Mouse (Mus musculus): ENCODE data around the gene Bean1. TPM values are rescaled to one million over a fixed set of nuclear protein-coding genes. Genes with fewer than 3 reads are reported as not detected.
A peak's percentile ranks its signal among the peaks of the same experiment; 100 is the strongest.

Gene Bean1
- polyA plus RNA-seq (2016; fragmentation: Nextera tagmentation; extraction: Ambion mirVana): 0.20 TPM in 2 replicates

DNA sequence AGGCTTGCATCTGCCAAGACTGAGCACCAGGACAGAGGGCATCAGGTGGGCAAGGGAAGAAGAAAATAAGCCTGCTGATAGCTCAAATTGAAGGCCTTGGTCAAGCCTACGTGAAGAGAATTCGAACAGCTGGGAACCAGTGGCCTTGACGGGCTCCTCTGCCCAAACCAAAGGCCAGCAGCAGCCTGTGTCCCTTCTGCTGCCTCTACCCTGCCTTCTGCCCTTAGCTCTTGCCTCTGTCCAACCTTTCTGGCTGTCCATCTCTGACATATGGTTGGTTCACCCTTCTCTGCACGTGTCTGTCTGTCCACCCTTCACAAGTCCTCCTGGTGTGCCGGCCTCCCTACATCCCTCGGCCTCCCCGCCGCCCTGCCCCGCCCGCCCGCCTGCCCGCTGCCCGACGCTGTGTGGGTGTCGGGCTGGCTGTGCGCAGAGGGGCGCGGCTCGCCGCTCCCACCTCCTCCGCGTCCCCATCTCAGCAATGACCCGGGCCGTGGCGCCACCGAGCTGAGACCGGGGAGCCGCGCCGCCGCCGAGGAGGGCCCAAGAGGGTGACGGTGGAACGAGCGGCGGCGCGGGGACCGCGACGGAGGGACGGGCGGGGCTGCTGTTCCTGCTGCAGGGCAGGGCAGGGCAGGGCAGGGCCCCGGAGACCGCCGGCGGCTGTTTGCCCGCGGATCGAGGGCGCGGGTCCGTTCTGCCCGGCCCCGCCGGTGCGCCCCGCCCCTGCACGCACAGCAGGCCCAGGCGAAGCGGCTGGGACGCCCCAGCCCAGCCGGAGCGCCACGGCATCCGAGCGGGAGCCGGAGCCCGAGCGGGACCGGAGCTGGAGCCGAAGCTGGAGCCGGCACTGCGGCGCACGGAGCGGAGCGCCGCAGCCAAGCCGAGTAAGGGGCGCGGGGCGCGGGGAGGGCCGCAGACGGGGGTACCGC is at the start of gene Bean1:
TSS of gene Bean1 (plus strand) at position 325 of the 932 bp plus-strand sequence.
- H3K27me3 ChIP-seq (replicated peaks; ENCODE audit: low read depth, poor library complexity, severe bottlenecking): peaks cover 71% of the 10 kb centered on the region
- peak within 1 kb of the TSS; percentile 70 for H3K27ac ChIP-seq (replicated peaks)
- DNase-seq (ENCODE audit: low spot score): peak; percentile 70
- H3K36me3 ChIP-seq (replicated peaks): no peaks in the 10 kb centered on the region
- H3K4me3 ChIP-seq: peak within 1 kb of the TSS; percentile 80
- peaks cover 18% of the 10 kb centered on the region for H3K4me1 ChIP-seq
- WGBS: 1% methylated on average over 87 of the region's 87 CpGs
- no peaks in the 10 kb centered on the region for H3K9me3 ChIP-seq

DNA sequence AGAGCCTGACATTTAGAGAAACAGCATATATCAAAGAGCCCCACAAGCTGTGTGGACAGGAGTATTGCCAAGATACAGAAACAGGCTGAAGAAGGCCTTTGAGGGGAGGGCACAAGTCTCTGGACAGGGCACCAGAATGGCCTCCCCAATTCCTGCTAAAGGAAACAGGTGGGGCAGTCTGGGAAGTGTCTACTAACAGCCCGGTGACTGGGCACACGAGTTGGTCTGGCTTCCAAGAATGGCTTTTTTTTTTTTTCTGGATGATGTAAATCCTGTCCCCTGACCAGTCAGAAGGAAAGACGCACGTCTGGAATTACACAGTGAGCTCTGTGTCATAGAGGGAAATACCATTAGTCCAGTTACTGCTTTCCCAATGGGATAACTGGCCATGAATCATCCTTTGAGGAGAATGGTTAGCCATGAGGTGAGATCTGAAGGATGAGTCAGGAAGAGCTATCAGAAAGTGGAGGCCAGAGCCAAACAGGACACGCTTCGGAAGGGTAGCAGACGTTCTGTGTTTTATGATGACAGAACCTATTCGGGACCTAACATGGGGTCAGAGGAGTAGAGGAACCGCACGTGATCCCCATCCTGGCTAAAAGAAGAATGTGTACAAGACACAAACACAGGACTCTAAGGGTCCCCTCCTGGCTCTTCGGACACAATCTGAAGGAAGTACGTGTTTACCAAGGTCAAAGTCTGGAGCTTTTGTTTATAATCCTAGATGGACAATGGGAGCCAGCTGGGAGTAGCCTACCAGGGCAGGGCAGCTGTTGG is 48.4 kb upstream of the Bean1 start:
- Histone ChIP-seq H3K27ac (replicated peaks) (no peak overlapping the region), H3K27me3 (replicated peaks; ENCODE audit: low read depth, poor library complexity, severe bottlenecking) (no peaks in the 10 kb centered on the region), H3K36me3 (replicated peaks) (no peaks in the 10 kb centered on the region), H3K4me1 (no peaks in the 10 kb centered on the region), H3K9me3 (no peaks in the 10 kb centered on the region), H3K4me3 (no peak overlapping the region)
- WGBS: 84% methylated on average over 12 of the region's 12 CpGs
- no peak for DNase-seq (ENCODE audit: low spot score)

DNA sequence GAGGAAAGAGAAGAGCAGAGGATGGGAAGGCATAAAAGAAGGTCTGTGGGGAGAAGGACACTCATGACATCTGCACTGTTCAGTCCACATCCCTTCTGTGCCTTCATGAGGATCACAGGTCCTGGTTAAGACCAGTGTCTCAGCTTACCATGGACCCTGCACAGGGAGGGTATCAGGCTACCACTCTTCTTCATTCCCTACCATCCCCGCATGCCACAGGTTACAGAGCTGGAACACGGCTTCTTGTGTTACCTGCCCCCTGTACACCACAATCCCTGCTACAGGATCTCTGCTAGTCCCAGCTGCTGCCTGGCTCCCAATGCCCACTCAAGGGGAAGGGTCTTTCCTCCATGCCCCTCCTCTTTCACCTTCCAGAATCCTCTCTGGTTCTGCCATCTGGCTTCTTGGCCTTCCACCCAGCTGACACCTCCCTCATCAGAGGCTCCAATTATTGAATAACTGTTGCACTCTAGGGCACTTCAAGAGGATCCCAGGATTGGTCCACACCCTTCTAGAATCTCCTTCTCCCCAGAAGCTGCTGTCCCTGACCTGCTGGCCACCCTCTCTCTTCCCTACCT is 47.1 kb upstream of the Bean1 start:
- no peaks in the 10 kb centered on the region for H3K9me3 ChIP-seq
- H3K27me3 ChIP-seq (replicated peaks; ENCODE audit: low read depth, poor library complexity, severe bottlenecking): no peaks in the 10 kb centered on the region
- DNase-seq (ENCODE audit: low spot score): no peak
- H3K4me1 ChIP-seq: no peaks in the 10 kb centered on the region
- H3K27ac ChIP-seq (replicated peaks): no peak overlapping the region
- H3K36me3 ChIP-seq (replicated peaks): no peaks in the 10 kb centered on the region
- H3K4me3 ChIP-seq: no peak overlapping the region
- WGBS: 83% methylated on average over 2 of the region's 2 CpGs

DNA sequence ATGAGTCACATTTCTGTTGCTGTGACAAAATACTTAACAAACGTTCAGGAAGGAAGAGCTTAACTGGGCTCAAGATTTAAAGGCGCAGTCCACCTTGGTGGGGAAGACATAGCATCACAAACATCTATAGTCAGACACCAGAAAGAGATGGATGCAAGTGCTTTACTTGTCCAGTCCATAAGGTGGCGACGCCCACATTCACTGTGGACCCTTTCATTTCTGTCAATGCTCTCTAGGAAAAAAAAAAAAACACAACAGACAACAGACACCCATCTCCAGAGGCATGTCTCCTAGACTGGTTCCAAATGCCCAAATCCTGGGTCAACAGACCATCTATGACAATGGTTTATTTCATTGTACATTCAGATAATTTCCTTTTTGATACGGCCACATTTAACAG is 45.7 kb upstream of the Bean1 start:
- WGBS: 80% methylated on average over 5 of the region's 5 CpGs
- Histone ChIP-seq H3K4me1 (no peaks in the 10 kb centered on the region), H3K9me3 (no peaks in the 10 kb centered on the region), H3K27ac (replicated peaks) (no peak overlapping the region), H3K4me3 (no peak overlapping the region), H3K27me3 (replicated peaks; ENCODE audit: low read depth, poor library complexity, severe bottlenecking) (no peaks in the 10 kb centered on the region), H3K36me3 (replicated peaks) (no peaks in the 10 kb centered on the region)
- DNase-seq (ENCODE audit: low spot score): no peak

DNA sequence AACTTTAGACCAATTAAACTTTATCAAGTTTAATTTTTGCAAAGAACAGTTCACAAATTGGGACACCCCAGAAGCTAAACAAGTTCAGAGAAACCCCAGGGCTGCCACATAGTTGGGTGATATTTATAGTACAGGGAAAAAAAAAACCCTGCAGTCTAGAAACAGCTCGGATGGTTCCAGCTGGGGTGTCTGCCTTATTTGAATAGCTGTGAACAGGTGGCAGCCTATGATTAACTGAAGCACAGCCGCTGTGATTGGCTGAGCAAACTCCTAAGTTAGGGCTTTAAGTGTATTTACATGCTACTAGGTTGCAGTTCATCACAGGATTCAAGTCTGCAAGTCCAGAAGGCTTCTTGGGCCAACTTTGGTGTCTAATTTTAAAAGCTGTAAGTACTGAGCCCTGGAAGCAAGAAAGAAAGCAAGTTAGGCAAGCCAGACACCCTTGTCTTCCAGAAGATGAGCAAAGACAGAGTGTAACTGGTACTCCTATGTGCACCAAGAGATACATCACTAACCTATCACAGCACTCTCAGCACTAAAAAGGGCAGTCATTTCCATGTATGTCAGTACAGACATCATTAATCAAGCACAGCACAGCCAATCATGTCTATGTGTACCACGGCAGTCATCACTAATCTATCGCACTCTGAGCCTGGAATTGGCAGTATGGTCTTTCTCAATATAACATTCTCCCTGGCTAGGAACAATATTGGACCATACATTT is 42.9 kb upstream of the Bean1 start:
- Histone ChIP-seq H3K4me3 (no peak overlapping the region), H3K27ac (replicated peaks) (no peak overlapping the region), H3K9me3 (no peaks in the 10 kb centered on the region), H3K4me1 (no peaks in the 10 kb centered on the region), H3K27me3 (replicated peaks; ENCODE audit: low read depth, poor library complexity, severe bottlenecking) (no peaks in the 10 kb centered on the region), H3K36me3 (replicated peaks) (no peaks in the 10 kb centered on the region)
- no peak for DNase-seq (ENCODE audit: low spot score)
- WGBS: 81% methylated on average over 4 of the region's 4 CpGs

DNA sequence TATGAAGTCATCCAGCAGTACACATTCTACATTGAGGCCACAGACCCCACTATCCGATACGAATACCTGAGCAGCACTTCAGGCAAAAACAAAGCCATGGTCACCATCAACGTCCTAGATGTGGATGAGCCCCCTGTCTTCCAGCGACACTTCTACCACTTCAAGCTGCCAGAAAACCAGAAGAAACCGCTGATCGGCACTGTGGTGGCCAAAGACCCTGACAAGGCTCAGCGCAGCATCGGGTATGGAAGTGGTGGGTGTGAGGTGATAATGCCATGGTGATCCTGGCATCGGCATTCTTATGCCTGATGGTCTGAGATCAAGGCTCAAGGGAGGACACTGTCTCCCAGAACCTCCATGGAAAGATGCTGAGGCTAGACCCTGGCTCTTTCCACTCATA is 39.3 kb upstream of the Bean1 start:
- H3K36me3 ChIP-seq (replicated peaks): no peaks in the 10 kb centered on the region
- DNase-seq (ENCODE audit: low spot score): no peak
- no peaks in the 10 kb centered on the region for H3K4me1 ChIP-seq
- H3K4me3 ChIP-seq: no peak overlapping the region
- H3K27me3 ChIP-seq (replicated peaks; ENCODE audit: low read depth, poor library complexity, severe bottlenecking): no peaks in the 10 kb centered on the region
- H3K9me3 ChIP-seq: no peaks in the 10 kb centered on the region
- no peak overlapping the region for H3K27ac ChIP-seq (replicated peaks)
- 95% methylated on average over 9 of the region's 9 CpGs for WGBS

GRCm38 (mm10) chr8:104131414-104131975 is 38.7 kb upstream of the Bean1 start:
- H3K4me3 ChIP-seq: no peak overlapping the region
- H3K36me3 ChIP-seq (replicated peaks): no peaks in the 10 kb centered on the region
- no peaks in the 10 kb centered on the region for H3K9me3 ChIP-seq
- WGBS: 91% methylated on average over 7 of the region's 7 CpGs
- DNase-seq (ENCODE audit: low spot score): no peak
- no peak overlapping the region for H3K27ac ChIP-seq (replicated peaks)
- H3K4me1 ChIP-seq: no peaks in the 10 kb centered on the region
- H3K27me3 ChIP-seq (replicated peaks; ENCODE audit: low read depth, poor library complexity, severe bottlenecking): no peaks in the 10 kb centered on the region

- H3K4me3 ChIP-seq: no peak overlapping the region
- no peaks in the 10 kb centered on the region for H3K9me3 ChIP-seq
- H3K27me3 ChIP-seq (replicated peaks; ENCODE audit: low read depth, poor library complexity, severe bottlenecking): no peaks in the 10 kb centered on the region
- H3K4me1 ChIP-seq: no peaks in the 10 kb centered on the region
- H3K36me3 ChIP-seq (replicated peaks): no peaks in the 10 kb centered on the region
- DNase-seq (ENCODE audit: low spot score): peak; percentile 5
- WGBS: 91% methylated on average over 8 of the region's 8 CpGs
- H3K27ac ChIP-seq (replicated peaks): no peak overlapping the region
Observed at GRCm38 (mm10) chr8:104134521-104134920, 35.7 kb upstream of the Bean1 start.

- Histone ChIP-seq H3K4me3 (no peak overlapping the region), H3K4me1 (no peaks in the 10 kb centered on the region), H3K36me3 (replicated peaks) (no peaks in the 10 kb centered on the region)
Observed at GRCm38 (mm10) chr8:104136277-104136676, 34.0 kb upstream of the Bean1 start.

GRCm38 (mm10) chr8:104137636-104138035 is 32.6 kb upstream of the Bean1 start:
- DNase-seq (ENCODE audit: low spot score): peak; percentile 3
- Histone ChIP-seq H3K36me3 (replicated peaks) (no peaks in the 10 kb centered on the region), H3K9me3 (no peaks in the 10 kb centered on the region), H3K4me3 (no peak overlapping the region), H3K27ac (replicated peaks) (no peak overlapping the region), H3K27me3 (replicated peaks; ENCODE audit: low read depth, poor library complexity, severe bottlenecking) (no peaks in the 10 kb centered on the region), H3K4me1 (no peaks in the 10 kb centered on the region)
- WGBS: 83% methylated on average over 5 of the region's 5 CpGs

More at GRCm38 (mm10) chr8:104136277-104136676, 34.0 kb upstream of the Bean1 start:
- Histone ChIP-seq H3K27me3 (replicated peaks; ENCODE audit: low read depth, poor library complexity, severe bottlenecking) (no peaks in the 10 kb centered on the region), H3K27ac (replicated peaks) (no peak overlapping the region), H3K9me3 (no peaks in the 10 kb centered on the region)
- WGBS: 85% methylated on average over 3 of the region's 3 CpGs
- peak; percentile 3 for DNase-seq (ENCODE audit: low spot score)

DNA sequence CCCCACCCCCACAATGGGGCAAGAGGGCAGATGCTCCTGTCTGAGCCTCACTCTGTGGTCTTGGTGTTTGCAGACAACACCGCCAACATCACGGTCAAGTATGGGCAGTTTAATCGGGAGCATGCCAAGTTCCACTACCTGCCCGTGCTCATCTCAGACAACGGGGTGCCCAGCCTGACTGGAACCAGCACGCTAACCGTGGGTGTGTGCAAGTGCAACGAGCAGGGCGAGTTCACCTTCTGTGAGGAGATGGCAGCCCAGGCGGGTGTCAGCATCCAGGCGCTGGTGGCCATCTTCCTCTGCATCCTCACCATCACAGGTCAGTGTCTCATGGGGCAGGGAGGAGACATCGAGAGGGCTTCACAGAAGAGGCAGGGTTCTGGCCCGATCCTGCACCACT is 29.6 kb upstream of the Bean1 start:
- H3K36me3 ChIP-seq (replicated peaks): no peaks in the 10 kb centered on the region
- H3K27ac ChIP-seq (replicated peaks): no peak overlapping the region
- no peaks in the 10 kb centered on the region for H3K27me3 ChIP-seq (replicated peaks; ENCODE audit: low read depth, poor library complexity, severe bottlenecking)
- WGBS: 90% methylated on average over 13 of the region's 13 CpGs
- no peaks in the 10 kb centered on the region for H3K9me3 ChIP-seq
- DNase-seq (ENCODE audit: low spot score): no peak
- no peak overlapping the region for H3K4me3 ChIP-seq
- peaks cover 4% of the 10 kb centered on the region; the same call in 1 of the 2 replicates for H3K4me1 ChIP-seq

DNA sequence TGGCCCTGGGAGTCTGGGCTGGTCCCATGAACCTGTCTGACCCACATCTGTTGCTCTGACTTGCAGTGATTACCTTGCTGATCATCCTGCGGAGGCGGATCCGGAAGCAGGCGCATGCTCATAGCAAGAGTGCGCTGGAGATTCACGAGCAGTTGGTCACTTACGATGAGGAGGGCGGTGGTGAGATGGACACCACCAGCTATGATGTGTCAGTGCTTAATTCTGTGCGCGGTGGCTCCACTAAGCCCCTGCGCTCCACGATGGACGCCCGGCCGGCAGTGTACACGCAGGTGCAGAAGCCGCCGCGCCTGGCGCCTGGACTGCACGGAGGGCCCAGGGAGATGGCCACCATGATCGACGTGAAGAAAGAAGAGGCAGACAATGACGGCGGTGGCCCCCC is 27.8 kb upstream of the Bean1 start:
- WGBS: 90% methylated on average over 25 of the region's 25 CpGs
- DNase-seq (ENCODE audit: low spot score): no peak
- Histone ChIP-seq H3K4me1 (peaks cover 4% of the 10 kb centered on the region; the same call in 1 of the 2 replicates), H3K27me3 (replicated peaks; ENCODE audit: low read depth, poor library complexity, severe bottlenecking) (no peaks in the 10 kb centered on the region), H3K36me3 (replicated peaks) (no peaks in the 10 kb centered on the region), H3K4me3 (no peak overlapping the region), H3K9me3 (no peaks in the 10 kb centered on the region), H3K27ac (replicated peaks) (no peak overlapping the region)

All from embryonic facial prominence, embryonic 10.5 days (tissue).